Mouse (Mus musculus) left cerebral cortex, adult 2 months (tissue): ENCODE measurements around the gene Mcf2l. TPM values are rescaled to one million over a fixed set of nuclear protein-coding genes. Genes with fewer than 3 reads are reported as not detected.

Source experiments
- DNase-seq, 2 experiments: peaks; one replicate each; pipeline ENCODE4 v3.0.0; 2021 to 2022; ENCODE audit warnings: low spot score in 2 of 2, mixed read lengths in 1 of 2; ENCODE audit errors: extremely low spot score in 1 of 2
- H3K27ac ChIP-seq: fragments of 200-600 bp; 2 replicates; pipeline ENCODE4 v1.8.1; 2022
- H3K4me3 ChIP-seq: fragments of 200-600 bp; 2 replicates; pipeline ENCODE4 v1.8.1; 2022
- CTCF ChIP-seq: fragments of 200-600 bp; IDR thresholded peaks from 2 replicates; pipeline ENCODE4 v1.8.1; 2022; ENCODE audit warnings: antibody characterized with exemption, mild to moderate bottlenecking, moderate library complexity
- intact Hi-C: fragments of 180-260 bp; cut with DNase I; formaldehyde crosslinking; loops from one replicate; pipeline ENCODE4 v1.15.1; 2025
- total RNA-seq, 2 experiments: library from RNA; stranded (reverse); gene quantifications; 2 replicates each; pipeline ENCODE4 v1.2.3; 2021

Gene Mcf2l
- total RNA-seq, 2 experiments from 2014 or later = 235 to 280 TPM

- no peak overlapping the region for H3K4me3 ChIP-seq
- no peak for DNase-seq
- intact Hi-C loops = no loop called here
- no peak overlapping the region for H3K27ac ChIP-seq
- no peak for TF ChIP-seq CTCF
These were observed 3.5 kb downstream of the Mcf2l start for GRCm38 (mm10) chr8:12877126-12877525.

- no peak overlapping the region for H3K27ac ChIP-seq
- intact Hi-C loops = no loop called here
- no peak for DNase-seq
- no peak for TF ChIP-seq CTCF
- no peak overlapping the region for H3K4me3 ChIP-seq
These were observed 6.6 kb downstream of the Mcf2l start for GRCm38 (mm10) chr8:12880163-12880562.

- TF ChIP-seq CTCF = no peak
- no peak for DNase-seq
- H3K4me3 ChIP-seq = no peak overlapping the region
- intact Hi-C loops = no loop called here
- no peak overlapping the region for H3K27ac ChIP-seq
These were observed 9.7 kb downstream of the Mcf2l start for GRCm38 (mm10) chr8:12883051-12884004.

GRCm38 (mm10) chr8:12887772-12888435 is 14.3 kb downstream of the Mcf2l start:
- Histone ChIP-seq H3K4me3 (no peak overlapping the region), H3K27ac (no peak overlapping the region)
- DNase-seq = no peak
- TF ChIP-seq CTCF = no peak
- intact Hi-C loops = no loop called here

- intact Hi-C loops = no loop called here
- no peak for DNase-seq
- no peak overlapping the region for H3K27ac ChIP-seq
- no peak overlapping the region for H3K4me3 ChIP-seq
- no peak for TF ChIP-seq CTCF
These were observed 15.5 kb downstream of the Mcf2l start for GRCm38 (mm10) chr8:12889046-12889598.

GRCm38 (mm10) chr8:12892882-12893446 is 19.4 kb downstream of the Mcf2l start:
- intact Hi-C loops = loop anchor here (10.0 kb wide), 1 partner anchor 322 kb away; no protein-coding TSS in a partner anchor
- no peak overlapping the region for H3K27ac ChIP-seq
- no peak for TF ChIP-seq CTCF
- no peak for DNase-seq
- H3K4me3 ChIP-seq = no peak overlapping the region

- intact Hi-C loops = loop anchor here (10.0 kb wide), 1 partner anchor 321 kb away; no protein-coding TSS in a partner anchor
- H3K27ac ChIP-seq = no peak overlapping the region
- no peak for DNase-seq
- H3K4me3 ChIP-seq = no peak overlapping the region
- TF ChIP-seq CTCF = no peak
These were observed 20.4 kb downstream of the Mcf2l start for GRCm38 (mm10) chr8:12893797-12894578.

- H3K4me3 ChIP-seq = no peak overlapping the region
- intact Hi-C loops = loop anchor here (5.0 to 10.0 kb wide), 2 partner anchors 82 to 320 kb away; no protein-coding TSS in a partner anchor
These were observed 21.4 kb downstream of the Mcf2l start for GRCm38 (mm10) chr8:12894783-12895534.

GRCm38 (mm10) chr8:12895535-12896150 is 22.0 kb downstream of the Mcf2l start:
- no peak for DNase-seq
- H3K4me3 ChIP-seq = no peak overlapping the region
- intact Hi-C loops = loop anchor here (2.0 to 10.0 kb wide), 4 partner anchors 31 to 319 kb away; partner anchors contain the start of genes Cul4a and Pcid2
- TF ChIP-seq CTCF = peak; percentile 39
- no peak overlapping the region for H3K27ac ChIP-seq

More at GRCm38 (mm10) chr8:12894783-12895534, 21.4 kb downstream of the Mcf2l start:
- no peak overlapping the region for H3K27ac ChIP-seq
- no peak for TF ChIP-seq CTCF
- DNase-seq = no peak
